Mouse (Mus musculus): ENCODE results near the gene Xylb.

Gene Xylb

DNA sequence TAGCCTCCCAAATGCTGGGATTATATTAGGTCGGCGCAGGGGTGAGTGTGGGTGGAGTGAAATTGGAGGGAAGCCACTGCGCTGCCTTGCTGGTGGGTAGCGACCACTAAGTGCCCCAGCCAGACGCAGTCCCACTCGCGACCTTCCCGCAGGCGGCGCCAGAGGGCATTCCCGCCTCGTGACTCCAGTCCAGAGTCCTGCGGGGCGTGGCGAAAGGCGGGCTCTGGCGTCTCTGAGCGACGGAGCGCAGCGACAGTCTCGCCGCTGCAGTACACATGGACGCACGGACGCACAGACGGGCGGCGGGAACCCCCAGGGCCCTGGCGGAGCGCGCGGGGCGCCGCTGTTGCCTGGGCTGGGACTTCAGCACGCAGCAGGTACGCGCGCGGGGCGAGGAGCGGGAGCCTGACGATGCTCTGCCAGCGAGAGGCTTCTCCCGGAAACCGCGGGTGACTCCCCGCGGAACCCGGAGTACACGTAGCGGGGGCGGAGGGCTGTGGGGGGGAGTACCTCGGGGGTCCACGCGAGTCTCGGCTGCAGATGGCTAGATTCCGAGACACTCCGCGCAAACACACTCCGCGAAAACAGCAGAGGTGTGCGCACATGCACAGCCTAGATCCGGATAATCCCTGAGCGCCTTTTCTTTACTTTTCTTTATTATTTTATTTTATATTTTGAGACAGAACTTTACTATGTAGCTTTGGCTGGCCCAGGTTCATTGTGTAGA, at the start of gene Xylb:
Gene Xylb, plus strand, starts transcription at position 51 of the 727 bp plus-strand sequence.
- peak; percentile 95 for DNase-seq (ENCODE audit: low spot score)

DNA sequence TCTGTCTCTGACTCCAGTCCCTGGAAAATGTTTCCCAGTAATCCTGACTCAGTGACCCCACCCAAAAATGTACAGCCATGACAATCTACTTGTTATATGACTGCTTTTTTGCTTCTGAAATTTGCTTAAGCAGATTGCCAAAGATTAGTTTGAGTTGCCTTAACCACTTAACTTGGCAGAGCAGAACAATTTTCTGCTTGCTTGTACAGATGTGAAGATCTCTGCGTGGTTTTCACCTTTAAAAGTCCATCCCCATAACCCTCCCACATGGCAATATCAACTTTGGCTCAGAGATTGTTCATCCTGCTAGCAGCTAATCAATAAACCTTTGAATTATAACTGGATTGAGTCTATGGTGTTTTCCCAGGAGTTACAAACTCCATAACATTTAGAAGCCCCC, 48.1 kb upstream of the Xylb start:
- DNase-seq (ENCODE audit: low spot score): no peak

DNA sequence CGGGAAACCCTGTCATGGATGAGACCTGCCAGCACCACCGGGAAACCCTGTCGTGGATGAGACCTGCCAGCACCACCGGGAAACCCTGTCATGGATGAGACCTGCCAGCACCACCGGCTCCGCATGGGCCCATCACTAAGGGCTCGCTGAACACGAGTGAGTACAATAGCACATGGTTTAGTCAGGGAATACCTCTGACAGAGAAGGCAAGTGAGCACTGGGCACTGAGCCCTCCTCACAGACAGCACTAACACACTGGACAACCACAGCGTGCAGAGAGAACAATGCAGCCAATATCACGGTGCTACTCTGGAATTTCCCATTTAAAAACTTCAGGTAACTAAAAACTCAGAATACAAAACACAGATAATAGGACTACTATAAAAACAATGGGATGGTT, 44.1 kb upstream of the Xylb start:
- DNase-seq (ENCODE audit: low spot score): no peak

DNA sequence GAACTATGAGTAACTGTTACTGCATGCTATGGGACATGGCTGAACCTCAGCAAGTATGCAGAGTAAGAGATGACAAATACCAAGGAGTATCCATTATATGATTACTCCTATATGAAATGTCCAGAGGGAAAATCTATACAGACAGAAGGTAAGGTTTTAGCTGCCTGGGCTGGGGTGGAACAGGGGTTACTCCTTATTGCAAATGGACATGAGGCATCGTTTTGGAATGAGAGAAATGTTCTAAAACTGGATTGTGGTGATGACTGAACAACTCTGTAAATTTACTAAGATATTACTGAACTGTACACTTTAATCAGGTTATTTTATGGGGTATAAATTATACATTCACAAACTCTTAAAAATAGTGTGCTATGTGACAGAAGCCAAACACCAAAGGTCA, 38.3 kb upstream of the Xylb start:
- DNase-seq (ENCODE audit: low spot score): no peak

DNA sequence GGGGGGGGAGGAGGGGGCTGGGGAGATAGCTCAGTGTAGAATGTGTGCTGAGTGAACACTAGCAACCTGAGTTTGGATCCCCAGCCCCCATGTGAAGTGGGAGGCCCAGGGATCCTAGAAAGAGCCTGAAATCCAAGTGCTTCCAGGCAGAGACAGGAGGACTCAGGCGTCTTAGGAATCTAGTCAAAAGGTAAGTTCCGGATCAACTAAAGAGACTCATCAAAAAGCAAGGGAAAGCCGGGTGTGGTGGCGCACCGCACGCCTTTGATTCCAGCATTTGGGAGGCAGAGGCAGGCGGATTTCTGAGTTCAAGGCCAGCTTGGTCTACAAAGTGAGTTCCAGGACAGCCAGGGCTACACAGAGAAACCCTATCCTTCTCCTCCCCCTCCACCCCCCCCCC, 36.7 kb upstream of the Xylb start:
- no peak for DNase-seq (ENCODE audit: low spot score)

DNA sequence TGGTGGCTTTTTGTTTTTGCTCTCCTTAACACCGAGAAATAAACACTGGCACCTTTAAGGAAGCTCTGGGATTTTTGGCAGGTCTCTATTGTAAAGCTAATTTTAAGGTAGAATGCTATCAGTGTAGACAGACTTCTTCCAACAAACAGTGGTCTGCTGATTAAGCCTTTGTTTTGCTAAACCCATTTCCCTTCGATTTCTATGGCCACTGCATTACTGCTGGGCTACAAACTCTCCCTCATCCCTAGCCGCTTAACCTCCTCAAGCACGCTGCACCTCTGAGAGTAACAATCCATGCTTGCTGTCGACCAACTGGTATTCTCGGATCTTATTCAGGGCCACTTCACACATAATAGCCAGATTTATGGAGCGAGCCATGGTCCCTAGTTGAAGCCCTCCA, 36.2 kb upstream of the Xylb start:
- peak; percentile 33 for DNase-seq (ENCODE audit: low spot score)

DNA sequence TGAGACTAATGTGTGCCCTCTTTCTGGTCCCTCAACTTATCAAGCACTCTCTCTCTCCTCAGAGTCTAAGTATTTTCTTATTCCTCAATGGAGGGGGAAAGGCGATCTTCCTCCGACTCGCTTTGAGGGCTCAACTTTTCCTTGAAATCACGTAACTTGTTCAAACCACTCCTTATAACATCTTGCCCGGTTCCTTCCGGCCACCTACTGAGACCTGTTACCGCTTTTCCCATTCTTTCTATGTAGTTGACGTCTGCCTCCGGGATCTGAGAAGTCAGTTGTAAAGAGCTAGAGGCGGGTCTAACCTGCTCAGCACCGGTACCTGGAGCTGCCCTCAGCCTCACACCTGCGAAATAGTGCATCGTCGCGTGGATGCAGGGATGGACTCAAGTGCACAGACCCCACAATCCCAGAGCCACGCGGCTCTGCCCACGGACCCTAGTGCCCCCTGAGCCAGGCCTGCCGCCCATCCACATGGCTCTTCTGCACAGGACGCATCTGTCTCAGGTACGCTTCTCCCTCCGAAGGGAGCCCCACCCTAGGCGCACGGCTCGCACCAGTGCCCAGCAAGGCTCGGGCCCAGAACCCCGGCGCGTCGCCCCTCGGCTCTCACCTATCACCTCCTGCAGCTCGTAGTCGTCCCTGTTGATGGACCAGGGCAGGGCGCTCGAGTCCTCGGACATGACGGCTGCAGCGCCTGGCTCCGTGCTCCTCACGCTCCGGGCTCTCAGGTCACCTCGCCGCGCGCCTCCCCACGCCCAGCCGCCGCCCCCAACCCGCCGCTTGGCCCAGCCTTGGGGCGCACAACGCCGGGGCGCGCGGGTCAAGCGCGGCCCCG, 35.6 kb upstream of the Xylb start:
- peak; percentile 32 for DNase-seq (ENCODE audit: low spot score)

DNA sequence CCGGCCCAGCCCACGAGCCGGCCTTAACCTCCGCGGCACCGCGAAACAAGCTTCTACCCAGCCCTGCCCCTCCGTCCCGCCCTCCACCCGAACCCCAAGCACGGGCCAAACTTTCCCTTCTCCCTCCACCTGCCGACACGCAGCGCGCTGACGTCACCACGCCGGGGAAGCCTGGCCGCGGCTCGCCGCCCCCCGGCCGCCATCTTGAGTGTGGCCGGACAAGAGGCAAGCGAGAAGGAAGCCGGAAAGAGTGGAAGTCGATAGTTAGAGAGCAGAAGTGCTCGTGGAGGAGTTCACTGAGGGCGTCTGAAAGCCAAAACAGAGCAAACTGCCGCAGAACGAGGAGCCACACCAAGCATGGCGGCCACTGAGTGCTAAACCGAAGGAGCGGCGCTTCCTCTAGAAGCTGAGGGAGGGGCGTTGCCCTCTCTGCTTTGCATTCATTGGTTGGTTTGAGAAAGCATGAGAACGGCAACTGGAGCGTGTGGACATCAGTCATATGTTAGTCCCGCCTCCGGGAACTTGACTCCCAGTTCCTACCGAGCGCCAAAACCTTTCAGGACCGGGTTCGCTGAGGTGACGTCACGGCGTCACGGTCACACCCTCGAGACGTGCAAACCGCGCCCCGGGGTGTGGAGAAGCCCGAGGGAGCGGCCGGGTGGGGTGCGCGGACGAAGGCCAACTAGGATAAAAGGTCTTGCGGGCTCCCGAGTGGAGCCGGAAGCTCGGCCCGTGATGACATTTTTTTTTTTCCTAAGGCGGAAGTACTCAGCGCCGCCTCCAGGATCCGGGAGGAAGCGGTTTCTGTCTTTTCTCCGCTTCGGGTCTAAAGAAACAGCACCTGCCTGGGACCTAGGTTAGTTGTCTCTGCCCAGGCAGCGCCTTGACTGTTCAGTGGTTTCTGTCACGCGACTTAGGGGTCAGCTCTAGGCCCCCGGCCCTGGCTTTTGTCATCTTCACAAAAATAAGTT, 34.6 kb upstream of the Xylb start, which contains the start of gene Oxsr1:
Gene Oxsr1, minus strand, starts transcription at position 139 of the 971 bp plus-strand sequence.
- peak; percentile 99 for DNase-seq (ENCODE audit: low spot score)

DNA sequence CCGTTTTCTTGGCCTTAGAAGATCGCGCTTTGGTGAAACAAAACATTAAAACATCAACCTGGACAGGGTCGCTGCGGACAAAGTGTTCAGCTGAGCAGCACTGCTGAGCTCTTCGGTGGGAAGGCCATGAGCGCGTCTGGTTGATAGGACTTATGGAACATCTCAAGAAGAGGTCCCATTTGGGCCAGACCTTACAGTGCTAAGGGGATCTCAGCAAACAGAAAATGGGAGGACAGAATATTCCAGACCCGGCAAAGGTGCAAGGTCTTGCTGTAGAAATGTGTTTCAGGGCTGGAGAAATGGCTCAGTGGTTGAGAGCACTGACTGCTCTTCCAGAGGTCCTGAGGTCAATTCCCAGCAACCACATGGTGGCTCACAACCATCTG, 33.9 kb upstream of the Xylb start:
- no peak for DNase-seq (ENCODE audit: low spot score)

DNA sequence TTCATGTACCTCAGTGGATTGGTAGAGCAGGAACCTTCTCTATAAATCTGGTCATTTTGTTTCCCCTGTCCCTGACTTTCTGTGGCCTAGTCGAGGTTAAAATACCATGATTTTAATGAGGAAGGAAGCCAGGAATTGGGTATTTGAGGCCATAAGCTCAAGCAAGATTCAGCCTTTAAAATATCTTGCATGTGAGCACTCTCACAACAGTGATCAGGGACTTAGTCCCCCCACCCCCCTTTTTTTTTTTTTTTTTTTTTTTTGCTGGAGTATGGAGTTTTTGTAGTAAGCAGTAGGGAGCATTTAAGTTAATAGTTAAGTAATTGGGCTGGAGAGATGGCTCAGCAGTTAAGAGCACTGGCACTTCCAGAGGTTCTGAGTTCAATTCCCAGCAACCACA, 33.1 kb upstream of the Xylb start:
- DNase-seq (ENCODE audit: low spot score): no peak

DNA sequence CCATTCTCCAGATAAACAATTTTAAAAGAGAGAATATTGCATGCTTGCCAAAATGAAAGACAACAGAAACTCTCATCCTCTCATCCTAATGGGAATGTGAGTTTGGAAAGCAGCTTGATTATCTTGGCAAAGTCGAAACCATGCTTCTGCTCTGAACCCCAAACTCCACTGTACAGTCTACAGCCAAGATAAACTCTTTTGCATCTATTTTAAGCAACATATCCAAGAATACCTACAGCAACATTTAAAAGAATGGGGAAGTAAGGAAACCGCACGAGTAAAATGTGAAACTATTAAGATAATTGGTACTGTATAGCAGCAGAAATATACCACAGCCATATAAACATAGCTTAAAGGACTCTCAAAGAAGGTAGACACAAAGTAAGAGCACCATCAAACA, 28.7 kb upstream of the Xylb start:
- DNase-seq (ENCODE audit: low spot score): no peak

DNA sequence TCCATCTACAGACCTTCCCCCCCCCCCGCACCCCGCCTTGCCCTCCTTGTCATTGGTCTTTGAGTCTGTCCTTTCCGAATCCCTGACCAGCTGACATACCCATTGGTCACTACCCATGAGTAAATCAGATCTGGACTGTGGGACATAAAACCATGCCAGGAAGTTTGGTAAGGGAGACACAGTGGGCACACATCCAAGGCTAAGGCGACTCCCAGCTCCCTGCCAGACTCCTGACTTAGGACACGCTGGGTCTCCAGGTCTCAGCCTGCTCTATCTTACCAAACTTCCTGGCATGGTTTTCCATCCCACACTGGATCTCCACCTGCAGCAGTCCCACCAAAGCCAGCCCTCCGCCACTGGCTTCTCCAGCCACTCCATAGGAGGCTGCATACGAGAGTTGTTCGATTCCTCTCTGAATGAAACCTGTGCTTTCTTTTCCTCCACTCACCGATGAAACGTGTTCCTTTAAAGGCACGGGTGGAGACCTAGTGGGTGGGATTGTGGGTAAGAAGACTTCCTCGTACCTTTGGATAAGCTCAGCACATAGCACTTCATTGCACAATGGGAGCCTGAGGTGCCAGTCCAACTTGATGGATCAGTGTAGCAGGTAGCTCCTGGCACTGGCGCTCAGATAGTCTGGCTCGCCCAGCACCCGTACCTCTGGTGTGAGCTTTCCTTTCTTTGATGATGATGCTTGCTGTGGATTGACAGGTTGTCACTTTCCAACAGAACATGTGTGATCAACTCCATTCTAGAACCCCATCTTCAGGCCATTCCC, 26.8 kb upstream of the Xylb start:
- DNase-seq (ENCODE audit: low spot score): no peak

DNA sequence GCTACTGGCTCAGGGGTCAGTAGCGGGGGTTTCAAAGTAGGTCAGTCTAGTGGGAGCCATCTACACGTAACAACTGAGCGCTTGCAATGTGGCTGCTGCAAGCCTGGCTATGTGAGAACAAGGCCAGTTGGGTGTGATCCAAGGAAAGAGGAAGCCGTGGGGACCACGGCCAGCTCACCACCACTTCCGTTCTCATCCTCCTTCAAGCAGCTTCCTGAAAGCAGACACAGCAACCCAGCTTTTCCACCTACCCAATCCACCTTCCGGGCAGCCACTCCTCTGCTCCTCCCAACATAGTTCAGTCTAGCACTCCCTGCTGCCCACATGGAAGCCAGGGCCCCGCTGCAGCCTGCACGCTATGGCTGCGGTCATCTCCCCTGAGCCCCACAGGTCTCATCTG, 22.9 kb upstream of the Xylb start:
- DNase-seq (ENCODE audit: low spot score): no peak

DNA sequence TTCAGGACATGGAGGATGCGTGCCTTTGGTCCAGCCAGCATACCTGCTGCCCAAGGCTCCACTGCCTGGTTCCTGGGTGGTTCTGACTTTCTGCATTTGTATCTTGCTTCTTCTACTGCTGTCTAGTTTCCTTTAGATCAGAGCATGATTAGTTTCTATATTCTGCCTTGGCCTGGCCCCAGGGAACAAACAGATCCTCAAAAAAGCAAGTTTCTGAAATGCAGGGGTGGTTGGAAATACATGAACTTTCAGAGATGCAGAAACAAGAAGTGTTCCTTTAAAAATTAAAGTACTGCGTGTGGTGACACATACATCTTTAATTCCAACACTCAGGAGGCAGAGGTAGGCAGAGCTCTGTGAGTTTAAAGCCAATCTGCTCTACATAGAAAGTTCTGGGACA, 22.3 kb upstream of the Xylb start:
- DNase-seq (ENCODE audit: low spot score): no peak

DNA sequence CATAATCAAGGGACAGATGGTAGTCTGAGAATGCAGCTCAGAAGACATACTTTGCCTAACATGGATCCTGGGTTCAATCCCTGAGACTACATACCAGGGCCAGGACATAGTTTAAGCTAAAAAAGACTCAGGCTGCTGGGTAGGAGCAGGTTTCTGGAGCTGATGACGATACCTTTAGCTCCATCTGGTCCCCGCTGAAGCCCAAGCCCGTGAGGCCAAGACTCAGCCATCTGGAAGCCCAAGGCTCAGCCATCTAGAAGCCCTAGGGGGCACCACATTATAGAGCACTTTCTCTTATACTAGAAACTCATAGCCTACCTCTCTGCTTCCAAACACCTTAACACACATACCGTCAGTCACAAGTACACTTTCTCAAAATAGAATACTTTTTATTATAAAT, 21.6 kb upstream of the Xylb start:
- no peak for DNase-seq (ENCODE audit: low spot score)

DNA sequence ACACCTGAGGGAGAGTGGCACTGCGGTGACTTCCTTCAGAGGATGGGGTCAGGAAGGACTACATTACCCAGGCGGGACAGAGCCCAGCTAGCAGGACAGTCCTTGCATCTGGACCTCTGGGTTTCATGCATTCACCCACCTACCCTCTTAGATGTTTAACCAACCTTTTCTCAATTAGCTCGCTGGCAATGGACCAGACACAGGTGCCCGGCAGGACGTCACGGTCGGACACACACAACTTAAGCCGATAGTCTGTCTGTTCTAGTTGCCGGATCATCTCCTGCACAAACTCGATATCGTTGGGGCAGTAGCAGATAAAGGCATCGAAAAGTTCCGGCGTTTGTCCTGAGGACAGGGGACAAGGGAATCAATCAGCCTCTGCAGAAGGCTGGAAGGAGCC, 19.3 kb upstream of the Xylb start:
- DNase-seq (ENCODE audit: low spot score): no peak

DNA sequence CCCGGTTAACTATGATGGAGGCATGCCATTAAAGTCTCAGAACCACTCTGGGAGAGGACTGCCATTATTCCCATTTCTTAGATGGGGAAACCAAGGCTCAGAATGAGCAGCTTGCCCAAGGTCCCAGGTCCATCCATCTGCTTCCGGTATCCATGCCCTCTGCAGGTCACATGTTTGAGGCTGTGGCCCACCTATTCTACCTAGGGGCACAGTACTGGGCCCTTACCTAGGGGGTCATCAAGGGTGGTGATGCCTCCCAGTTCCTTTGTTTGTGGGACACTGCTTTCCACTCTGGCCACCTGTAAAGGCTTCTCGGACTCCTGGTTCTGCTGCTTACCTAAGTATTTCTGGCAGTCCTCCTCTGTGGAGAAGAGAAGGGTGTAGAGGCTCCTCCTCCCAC, 18.8 kb upstream of the Xylb start:
- no peak for DNase-seq (ENCODE audit: low spot score)

DNA sequence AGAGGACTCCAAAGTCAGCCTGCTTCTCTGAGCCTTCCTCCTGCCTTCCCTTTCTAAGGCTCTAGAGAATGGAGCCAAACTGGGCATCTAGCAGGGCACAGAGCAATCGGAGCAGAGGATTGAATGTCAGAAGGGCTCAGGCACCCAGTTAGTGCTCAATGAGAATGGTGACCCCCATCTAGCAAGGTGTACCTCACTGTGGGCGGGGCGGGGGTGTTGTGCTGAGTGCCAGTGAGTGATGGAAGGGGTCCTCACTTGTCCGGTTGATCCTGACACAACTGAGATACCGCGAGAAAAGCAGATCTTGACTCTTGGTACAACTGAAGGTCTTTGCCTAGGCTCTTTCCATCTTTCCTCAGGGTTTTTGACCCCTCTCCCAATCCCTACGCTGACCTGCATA, 18.1 kb upstream of the Xylb start:
- DNase-seq (ENCODE audit: low spot score): no peak

DNA sequence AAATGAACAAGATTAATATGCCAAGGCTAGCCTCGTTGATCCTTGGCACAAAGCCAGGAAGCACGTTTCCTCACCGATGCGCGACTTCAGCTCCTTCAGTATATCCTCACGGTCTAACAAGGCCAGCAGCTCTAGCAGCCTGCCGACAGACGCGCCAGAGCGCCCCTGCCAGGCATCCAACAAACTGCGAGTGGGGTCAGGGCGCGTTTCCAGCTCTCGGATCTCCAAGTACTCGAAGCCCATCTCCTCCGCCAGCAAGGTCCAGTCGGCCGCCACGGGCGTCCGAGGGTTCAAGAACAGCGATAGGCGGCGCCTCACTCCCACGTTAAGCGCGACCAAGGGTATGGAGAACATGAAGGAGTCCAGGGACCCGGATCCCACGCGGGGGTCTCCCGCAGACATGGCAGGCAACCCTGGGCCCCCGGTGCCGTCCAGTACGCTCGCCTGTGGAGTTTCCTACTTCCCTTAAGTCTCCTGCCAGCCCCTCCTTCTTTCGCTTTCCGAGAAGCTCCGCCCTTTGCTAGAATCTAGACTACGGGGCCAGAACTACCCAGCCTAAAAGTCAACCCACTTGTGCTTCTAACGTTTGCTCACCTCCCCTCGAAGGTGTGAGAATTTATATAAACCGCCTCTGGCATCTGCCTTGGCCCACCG, 17.5 kb upstream of the Xylb start, which contains the start of gene Acaa1a:
Gene Acaa1a, plus strand, starts transcription at position 119 of the 654 bp plus-strand sequence.
- peak; percentile 62 for DNase-seq (ENCODE audit: low spot score)

DNA sequence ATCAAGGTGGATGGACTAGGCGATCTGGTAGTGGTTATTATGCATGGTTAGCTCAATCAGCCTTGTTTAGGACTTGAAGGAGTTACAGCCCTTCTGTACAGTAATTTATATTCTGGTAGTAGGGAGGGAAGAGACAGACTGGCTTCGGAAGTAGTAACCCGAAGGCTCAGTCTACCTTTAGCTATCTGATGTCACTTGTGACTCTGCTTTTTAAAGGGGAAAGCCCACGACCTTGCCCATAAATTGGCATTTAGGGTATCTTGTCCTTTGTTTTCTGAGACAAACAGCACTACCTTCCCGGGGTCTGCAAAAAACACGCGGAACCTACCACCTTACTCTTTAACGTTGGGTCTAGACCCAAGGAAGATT, 17.0 kb upstream of the Xylb start:
- DNase-seq (ENCODE audit: low spot score): no peak

Measured in embryo, embryonic 10 days (tissue).